Mouse (Mus musculus): ENCODE results near the gene Bcap29.
A peak's percentile ranks its signal among the peaks of the same experiment; 100 is the strongest.
"Not testable (repeated sequence)": the region's sequence is repeated elsewhere in the genome, so short reads cannot be mapped to it uniquely, and the experiment has no call there.

Gene Bcap29

GRCm38 (mm10) chr12:31578691-31579476, 55.6 kb downstream of the Bcap29 start:
- no peak for DNase-seq (ENCODE audit: extremely low read depth, low read depth)

DNA sequence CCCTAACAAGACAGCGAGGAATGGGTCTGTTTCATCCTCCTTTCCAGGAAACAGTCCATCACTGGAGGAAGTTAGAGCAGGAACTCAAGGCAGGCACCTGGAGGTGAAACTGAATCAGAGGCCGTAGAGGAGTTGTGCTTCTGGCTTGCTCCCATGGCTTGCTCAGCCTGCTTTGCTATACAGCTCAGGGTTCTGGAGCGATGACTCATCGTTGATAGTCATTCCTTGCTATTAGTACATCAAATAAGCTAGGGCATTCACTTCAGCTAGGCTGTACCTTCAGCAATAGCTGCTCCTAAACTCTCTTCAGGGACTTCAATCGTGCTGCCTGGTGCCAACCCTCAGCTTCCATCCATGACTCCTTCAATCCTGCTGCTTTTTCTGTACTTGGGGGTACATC, 60.0 kb downstream of the Bcap29 start:
- no peak for DNase-seq (ENCODE audit: extremely low read depth, low read depth)

DNA sequence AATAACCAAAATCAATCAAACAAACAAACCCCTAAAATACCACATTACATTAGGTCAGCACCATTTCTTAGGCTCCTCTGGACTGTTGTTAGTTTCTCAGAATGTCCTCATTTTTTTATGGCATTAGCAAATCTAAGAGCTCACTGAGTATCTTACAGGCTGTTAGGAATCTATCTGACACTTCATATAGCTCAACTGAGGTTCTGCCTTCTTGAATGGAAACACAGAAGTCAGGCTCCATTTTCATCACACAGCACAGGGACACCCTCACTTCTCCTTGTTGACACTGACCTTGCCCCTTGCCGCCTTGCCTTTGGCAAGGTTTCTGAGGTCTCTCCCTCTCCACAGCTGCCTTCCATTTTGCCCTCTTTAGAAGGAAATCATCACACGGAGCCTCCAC, 64.7 kb downstream of the Bcap29 start:
- DNase-seq (ENCODE audit: extremely low read depth, low read depth), result no peak

GRCm38 (mm10) chr12:31568661-31569060, 65.8 kb downstream of the Bcap29 start:
- DNase-seq (ENCODE audit: extremely low read depth, low read depth), result no peak

- not testable (repeated sequence) for DNase-seq (ENCODE audit: extremely low read depth, low read depth)
Measured at GRCm38 (mm10) chr12:31567535-31567934, 66.9 kb downstream of the Bcap29 start.

GRCm38 (mm10) chr12:31560712-31561111, 73.7 kb downstream of the Bcap29 start:
- DNase-seq (ENCODE audit: extremely low read depth, low read depth), result no peak

GRCm38 (mm10) chr12:31560002-31560401, 74.5 kb downstream of the Bcap29 start:
- DNase-seq (ENCODE audit: extremely low read depth, low read depth), result no peak

DNA sequence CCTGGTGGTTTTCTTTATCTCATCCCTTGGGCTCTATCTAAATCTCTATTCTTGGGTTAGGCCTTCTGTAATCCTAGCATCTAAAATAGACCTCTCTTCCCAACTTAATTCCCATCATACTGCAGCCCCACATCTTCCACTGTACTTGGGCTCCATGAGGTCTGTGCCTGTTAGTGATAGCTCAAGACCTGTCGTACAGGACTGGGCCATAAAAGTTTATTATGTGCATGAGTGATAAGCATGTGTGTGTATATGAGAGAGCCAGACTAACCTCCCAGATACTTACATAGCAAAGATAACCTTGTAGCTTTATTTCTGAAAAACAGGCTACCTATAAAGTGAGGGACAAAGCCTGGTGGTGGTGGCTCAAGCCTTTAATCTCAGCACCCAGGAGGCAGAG, 80.1 kb downstream of the Bcap29 start:
- no peak for DNase-seq (ENCODE audit: extremely low read depth, low read depth)

DNA sequence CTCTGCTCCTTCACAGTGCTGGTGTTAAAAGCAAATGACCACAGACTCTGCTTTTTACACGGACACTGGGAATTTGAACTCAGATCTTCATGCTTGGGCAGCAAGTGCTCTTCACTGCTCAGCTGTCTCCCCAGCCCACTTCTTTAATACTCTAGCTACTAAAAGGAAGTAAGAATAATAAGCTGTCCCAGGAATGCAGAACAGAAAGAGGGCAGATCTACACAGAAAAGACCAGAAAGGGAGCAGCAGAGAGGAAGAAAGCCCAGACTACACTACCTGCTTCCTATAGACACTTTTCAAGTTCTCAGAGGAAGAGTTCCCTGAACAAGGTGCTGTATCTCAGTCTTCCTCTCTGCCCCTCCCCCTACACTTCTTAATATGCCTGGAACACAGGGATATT, 83.2 kb downstream of the Bcap29 start:
- DNase-seq (ENCODE audit: extremely low read depth, low read depth), result no peak

DNA sequence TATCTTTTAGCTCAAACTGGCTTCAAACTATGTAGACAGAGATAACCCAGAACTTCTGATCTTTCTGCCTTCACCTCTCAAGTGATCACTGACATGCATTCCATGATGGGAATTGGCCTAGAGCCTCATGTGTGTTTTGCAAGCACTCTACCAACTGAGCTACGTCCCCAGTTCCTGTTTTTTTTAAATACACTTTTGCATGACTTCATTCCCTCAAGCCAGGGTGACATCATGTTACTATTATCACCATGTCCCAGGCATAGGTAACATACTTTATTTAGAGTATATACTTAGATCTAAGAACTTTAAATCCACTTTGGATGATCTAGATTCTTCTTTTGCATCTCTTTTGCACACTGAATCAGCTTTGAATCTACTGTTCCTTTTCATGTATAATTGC, 88.4 kb downstream of the Bcap29 start:
- DNase-seq (ENCODE audit: extremely low read depth, low read depth), result peak; percentile 8

- DNase-seq (ENCODE audit: extremely low read depth, low read depth), result no peak
Measured at GRCm38 (mm10) chr12:31545219-31545618, 89.2 kb downstream of the Bcap29 start.

- no peak for DNase-seq (ENCODE audit: extremely low read depth, low read depth)
Measured at GRCm38 (mm10) chr12:31541541-31541940, 92.9 kb downstream of the Bcap29 start.
